Mouse (Mus musculus): Measurements from ENCODE around the gene Sv2c.
A peak's percentile ranks its signal among the peaks of the same experiment; 100 is the strongest.

Sv2c gene

DNA sequence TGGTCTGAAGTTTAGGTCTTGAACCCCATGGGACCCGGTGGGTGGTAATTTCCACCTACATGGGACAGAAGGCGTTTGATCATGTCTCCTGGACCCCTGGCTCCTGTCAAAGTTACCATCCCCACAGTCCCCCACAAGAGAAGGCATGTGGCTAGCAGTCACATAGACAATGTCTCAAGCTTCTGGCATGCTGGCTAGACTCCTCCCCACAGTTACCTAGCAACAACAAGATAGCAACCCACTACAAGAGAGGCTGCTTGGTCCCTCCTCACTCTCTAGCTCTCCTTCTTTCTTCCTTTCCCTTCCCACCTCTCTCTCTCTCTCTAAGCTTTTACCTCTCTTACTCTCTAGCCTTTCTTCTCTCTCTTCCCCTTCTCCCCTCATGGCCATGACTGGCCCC is 164.3 kb downstream of the Sv2c start:
- DNase-seq (ENCODE audit: low read depth, low spot score), result peak; percentile 39

- no peak for DNase-seq (ENCODE audit: low read depth, low spot score)
Measured at GRCm38 (mm10) chr13:95966791-95967190, 165.6 kb downstream of the Sv2c start.

DNA sequence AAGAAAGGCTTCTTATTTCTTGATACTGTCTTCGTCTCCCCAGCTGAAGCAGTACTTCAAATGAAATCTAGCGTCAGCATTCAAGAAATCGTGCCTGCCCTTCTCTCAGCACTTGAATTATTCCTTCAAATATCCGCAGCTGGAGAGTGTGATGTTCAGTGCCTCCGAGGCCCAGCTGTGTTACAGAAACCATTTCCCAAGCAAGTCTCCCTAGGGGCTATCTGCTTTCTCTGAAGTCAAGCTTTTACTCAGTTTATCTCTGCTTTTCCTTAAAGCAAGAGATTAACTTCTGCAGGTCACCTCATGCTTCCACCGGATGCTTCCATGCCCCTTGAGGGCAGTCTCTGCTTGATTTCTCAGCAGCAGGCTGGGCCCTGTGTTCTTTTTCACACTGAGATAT is 166.8 kb downstream of the Sv2c start:
- no peak for DNase-seq (ENCODE audit: low read depth, low spot score)

DNA sequence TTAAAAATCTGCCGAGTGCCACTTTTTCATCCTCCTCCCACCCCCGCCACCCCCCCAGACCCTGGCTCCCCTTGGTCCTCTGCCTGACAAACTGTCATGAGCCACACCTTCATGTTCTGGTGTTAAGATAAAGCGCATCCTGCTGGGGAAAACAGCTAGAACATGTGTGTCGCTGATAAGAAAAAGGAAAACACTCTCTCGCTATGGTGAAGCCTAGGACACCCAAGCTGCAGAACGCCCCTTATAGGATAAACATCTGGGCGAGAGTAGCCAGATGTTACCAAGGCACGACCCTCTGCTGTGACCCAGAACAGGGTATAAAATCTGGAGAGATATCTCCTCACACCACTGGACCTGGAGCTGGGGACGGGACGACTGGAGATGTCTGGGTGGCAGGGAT is 167.2 kb downstream of the Sv2c start:
- DNase-seq (ENCODE audit: low read depth, low spot score), result no peak

- no peak for DNase-seq (ENCODE audit: low read depth, low spot score)
Measured at GRCm38 (mm10) chr13:95964226-95964625, 168.2 kb downstream of the Sv2c start.

DNA sequence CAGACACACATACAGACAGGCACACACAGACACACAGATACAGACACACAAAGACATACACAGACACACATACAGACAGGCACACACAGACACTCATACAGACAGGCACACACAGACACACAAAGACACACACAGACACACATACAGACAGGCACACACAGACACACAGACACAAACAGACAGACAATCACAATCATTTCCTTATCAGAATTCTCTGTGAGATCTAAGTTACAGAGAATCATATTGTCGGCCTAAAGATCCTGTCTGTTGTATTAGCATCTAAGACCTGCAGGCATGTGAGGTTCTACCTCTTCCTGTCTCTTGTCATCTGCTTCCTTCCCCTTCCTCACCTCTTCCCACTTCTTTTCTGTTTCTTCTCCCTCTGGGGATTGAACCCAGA is 168.7 kb downstream of the Sv2c start:
- no peak for DNase-seq (ENCODE audit: low read depth, low spot score)

- no peak for DNase-seq (ENCODE audit: low read depth, low spot score)
Measured at GRCm38 (mm10) chr13:95961905-95962304, 170.5 kb downstream of the Sv2c start.

- DNase-seq (ENCODE audit: low read depth, low spot score), result no peak
Measured at GRCm38 (mm10) chr13:95961191-95961791, 171.1 kb downstream of the Sv2c start.

GRCm38 (mm10) chr13:95960477-95961185 is 171.7 kb downstream of the Sv2c start:
- DNase-seq (ENCODE audit: low read depth, low spot score), result no peak

- no peak for DNase-seq (ENCODE audit: low read depth, low spot score)
Measured at GRCm38 (mm10) chr13:95959651-95960476, 172.5 kb downstream of the Sv2c start.

- DNase-seq (ENCODE audit: low read depth, low spot score), result no peak
Measured at GRCm38 (mm10) chr13:95957134-95957533, 175.2 kb downstream of the Sv2c start.

DNA sequence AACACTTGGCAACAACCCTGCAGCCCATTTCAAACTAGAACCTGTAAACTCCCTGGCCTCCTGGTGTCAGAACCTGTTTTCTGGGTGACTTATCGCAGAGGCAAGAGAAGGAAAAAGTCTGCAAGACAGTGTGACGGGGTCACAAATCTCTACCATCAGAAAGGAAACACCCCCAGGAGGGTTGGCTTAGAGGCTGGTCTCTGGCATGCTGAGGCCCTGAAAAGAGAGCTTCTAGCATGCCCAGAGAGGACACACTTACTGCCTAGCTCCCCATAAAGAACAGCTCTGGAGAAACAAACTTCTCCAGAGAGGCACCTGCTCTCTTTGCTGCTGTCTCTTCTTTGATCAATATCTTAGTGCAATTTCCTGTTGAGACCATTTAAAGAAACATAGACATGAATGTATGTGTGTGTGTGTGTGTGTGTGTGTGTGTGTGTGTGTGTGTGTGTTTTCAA is 176.0 kb downstream of the Sv2c start:
- no peak for DNase-seq (ENCODE audit: low read depth, low spot score)

GRCm38 (mm10) chr13:95955204-95955603 is 177.2 kb downstream of the Sv2c start:
- DNase-seq (ENCODE audit: low read depth, low spot score), result peak; percentile 33

DNA sequence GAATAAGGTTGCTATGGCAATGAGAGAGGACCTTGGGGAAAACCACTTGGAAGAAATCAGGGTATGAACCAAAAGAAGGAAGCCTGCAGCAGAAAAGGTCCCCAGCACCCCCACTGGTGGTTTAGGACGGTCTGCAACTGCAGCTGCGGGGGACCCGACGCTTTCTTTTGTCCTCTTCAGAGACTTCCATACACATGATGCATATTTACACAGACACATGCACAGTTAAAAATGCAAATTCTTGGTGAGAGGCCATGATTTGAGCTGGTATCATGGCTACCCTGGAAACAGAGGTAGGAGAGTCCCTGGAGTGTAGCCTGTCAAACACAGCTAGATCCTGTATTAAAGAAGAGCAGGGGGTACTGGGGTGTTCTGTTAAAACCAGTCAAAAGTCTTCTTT is 178.7 kb downstream of the Sv2c start:
- no peak for DNase-seq (ENCODE audit: low read depth, low spot score)

DNA sequence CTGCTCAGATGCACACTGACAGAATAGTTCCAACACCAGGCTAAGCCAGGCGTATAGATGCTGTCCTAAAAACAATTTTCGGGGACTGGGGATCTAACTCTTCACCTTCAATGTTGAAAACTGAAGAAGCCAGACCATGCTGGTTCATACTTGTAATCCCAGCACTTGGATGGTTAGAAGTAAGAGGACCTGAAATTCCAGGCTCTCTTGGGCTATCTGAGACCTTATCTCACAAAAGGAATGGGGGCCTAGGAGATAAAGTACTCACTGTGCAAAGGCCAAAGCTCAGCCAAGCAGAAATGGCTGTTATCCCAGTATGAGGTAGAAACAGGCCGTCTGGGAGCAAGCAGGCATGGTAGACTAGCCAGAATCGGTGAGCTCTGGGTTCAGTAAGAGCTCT is 180.1 kb downstream of the Sv2c start:
- no peak for DNase-seq (ENCODE audit: low read depth, low spot score)

DNA sequence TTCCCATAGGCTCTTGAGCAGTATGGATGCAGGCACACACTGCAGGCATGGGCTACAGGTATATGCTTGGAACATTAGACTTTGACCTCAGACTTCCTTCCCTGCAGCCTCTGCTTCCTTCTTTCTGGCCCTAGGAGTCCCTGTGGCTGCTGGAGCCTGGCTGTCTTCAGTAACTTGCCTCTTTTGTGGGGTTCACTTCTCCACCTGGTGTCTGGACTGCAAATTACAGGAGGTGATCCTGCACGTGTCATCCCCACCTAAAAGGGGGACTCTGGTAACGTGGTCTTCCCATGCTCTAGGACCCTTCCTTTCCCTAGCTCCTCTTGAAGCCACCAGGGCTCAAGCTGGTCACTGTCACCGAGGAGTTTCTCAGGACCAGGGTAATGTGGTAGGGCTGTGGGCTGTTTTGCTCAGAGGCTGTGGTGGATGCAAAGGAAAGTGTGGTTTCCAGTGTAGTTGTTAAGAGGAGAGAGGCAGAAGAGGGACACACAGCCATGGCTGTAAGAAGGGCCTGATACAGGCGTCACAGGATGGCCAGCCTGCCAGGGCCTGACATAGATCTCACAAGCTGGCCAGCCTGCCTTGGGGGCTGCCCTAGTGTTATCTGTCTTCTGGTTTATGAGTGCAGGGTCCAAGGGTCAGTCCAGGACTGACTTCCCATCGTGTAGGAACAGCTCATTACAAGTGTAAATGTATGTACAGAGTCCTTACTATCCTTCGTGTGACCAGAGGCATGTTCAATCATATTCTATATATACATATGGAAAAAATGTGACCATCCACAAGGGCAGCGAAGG is 181.1 kb downstream of the Sv2c start:
- DNase-seq (ENCODE audit: low read depth, low spot score), result peak; percentile 21

GRCm38 (mm10) chr13:95950434-95951091 is 181.8 kb downstream of the Sv2c start:
- no peak for DNase-seq (ENCODE audit: low read depth, low spot score)

GRCm38 (mm10) chr13:95949356-95949755 is 183.0 kb downstream of the Sv2c start:
- no peak for DNase-seq (ENCODE audit: low read depth, low spot score)

GRCm38 (mm10) chr13:95948821-95949220 is 183.6 kb downstream of the Sv2c start:
- DNase-seq (ENCODE audit: low read depth, low spot score), result peak; percentile 25

GRCm38 (mm10) chr13:95948394-95948793 is 184.0 kb downstream of the Sv2c start:
- DNase-seq (ENCODE audit: low read depth, low spot score), result no peak

- DNase-seq (ENCODE audit: low read depth, low spot score), result no peak
Measured at GRCm38 (mm10) chr13:95945937-95946507, 186.4 kb downstream of the Sv2c start.
